8 mouse cellular contexts compared by ENCODE assay signal in genomic region chr16:22545016-22545561, GRCm38 (mm10).
DNase-seq lines count a peak whose midpoint lies in the region; ATAC-seq lines count a peak whose summit lies in the region.

No protein-coding gene starts in this region.

- H3K36me3 ChIP-seq in kidney, embryonic 16.5 days (ENCODE audit: insufficient read depth, low read length): no peaks in the 10 kb centered on the region
- no peaks in the 10 kb centered on the region for H3K36me3 ChIP-seq in forebrain, embryonic 14.5 days (ENCODE audit: control insufficient read depth, insufficient read depth, low read length)
- H3K36me3 ChIP-seq in hindbrain, embryonic 14.5 days (replicated peaks; ENCODE audit: control insufficient read depth, insufficient read depth): no peaks in the 10 kb centered on the region
- H3K36me3 ChIP-seq in macrophage (ENCODE audit: inconsistent target): no peaks in the 10 kb centered on the region

- no peaks in the 10 kb centered on the region for H3K79me2 ChIP-seq in macrophage (ENCODE audit: inconsistent target)

- no peaks in the 10 kb centered on the region for H3K9me3 ChIP-seq in kidney, embryonic 16.5 days (ENCODE audit: low read length)
- no peaks in the 10 kb centered on the region for H3K9me3 ChIP-seq in forebrain, embryonic 14.5 days (replicated peaks; ENCODE audit: control insufficient read depth, low read length)
- no peaks in the 10 kb centered on the region for H3K9me3 ChIP-seq in hindbrain, embryonic 14.5 days (ENCODE audit: control insufficient read depth, low read length)

- H3K27ac ChIP-seq in kidney, embryonic 16.5 days (ENCODE audit: low read length): peak overlapping the region; percentile 3; the same call in 1 of the 2 replicates
- peak overlapping the region; percentile 41; the same call in 1 of the 2 replicates for H3K27ac ChIP-seq in forebrain, embryonic 14.5 days (ENCODE audit: low read depth, low read length)
- H3K27ac ChIP-seq in hindbrain, embryonic 14.5 days: peak overlapping the region; percentile 78
- peak overlapping the region; percentile 60 for H3K27ac ChIP-seq in macrophage

- no peak overlapping the region for H3K4me2 ChIP-seq in kidney, embryonic 16.5 days (replicated peaks; ENCODE audit: low read depth, low read length)
- no peak overlapping the region for H3K4me2 ChIP-seq in forebrain, embryonic 14.5 days (ENCODE audit: low read length)
- no peak overlapping the region for H3K4me2 ChIP-seq in hindbrain, embryonic 14.5 days (replicated peaks)

- no peak overlapping the region for H3K9ac ChIP-seq in kidney, embryonic 16.5 days (replicated peaks; ENCODE audit: low read length)
- no peak overlapping the region for H3K9ac ChIP-seq in forebrain, embryonic 14.5 days (ENCODE audit: low read length)
- 0 out of 2 replicates have a peak overlapping the region, but pooled peaks have one; percentile 11 for H3K9ac ChIP-seq in hindbrain, embryonic 14.5 days

- peaks cover 6% of the 10 kb centered on the region for H3K4me1 ChIP-seq in kidney, embryonic 16.5 days (ENCODE audit: insufficient read depth, low read length)
- peaks cover 16% of the 10 kb centered on the region; the same call in 1 of the 2 replicates for H3K4me1 ChIP-seq in forebrain, embryonic 14.5 days (ENCODE audit: control insufficient read depth, insufficient read depth, low read length)
- H3K4me1 ChIP-seq in hindbrain, embryonic 14.5 days (replicated peaks; ENCODE audit: control insufficient read depth, insufficient read depth, low read length): peaks cover 15% of the 10 kb centered on the region

- 38% methylated on average over 3 of the region's 3 CpGs for WGBS in kidney, embryonic 16.5 days
- 15% methylated on average over 3 of the region's 3 CpGs for WGBS in forebrain, embryonic 14.5 days
- 43% methylated on average over 3 of the region's 3 CpGs for WGBS in hindbrain, embryonic 14.5 days
- WGBS in macrophage (ENCODE audit: missing documents): 3% methylated on average over 3 of the region's 3 CpGs

- no peak overlapping the region for H3K4me3 ChIP-seq in kidney, embryonic 16.5 days (ENCODE audit: low read length)
- no peak overlapping the region for H3K4me3 ChIP-seq in forebrain, embryonic 14.5 days (ENCODE audit: low read depth, low read length)
- H3K4me3 ChIP-seq in hindbrain, embryonic 14.5 days (replicated peaks; ENCODE audit: low read length): no peak overlapping the region
- no peak overlapping the region for H3K4me3 ChIP-seq in macrophage (ENCODE audit: inconsistent target)

- DNase-seq in kidney, adult 8-10 months: no peak
- DNase-seq in Muller cell, postnatal 12 days (ENCODE audit: inconsistent ontology term): peak; percentile 33
- DNase-seq in forebrain, embryonic 14.5 days (ENCODE audit: low spot score): peak; percentile 81
- DNase-seq in hindbrain, embryonic 14.5 days (ENCODE audit: low spot score): peak; percentile 69
- DNase-seq in telencephalon, adult 2 months (ENCODE audit: low read depth, low spot score): peak; percentile 94
- DNase-seq in kidney, postnatal 4 days: no peak

- H3K27me3 ChIP-seq in kidney, embryonic 16.5 days (ENCODE audit: insufficient read depth, low read length): no peaks in the 10 kb centered on the region
- H3K27me3 ChIP-seq in forebrain, embryonic 14.5 days (replicated peaks; ENCODE audit: control insufficient read depth, insufficient read depth, low read length): no peaks in the 10 kb centered on the region
- H3K27me3 ChIP-seq in hindbrain, embryonic 14.5 days (ENCODE audit: control insufficient read depth, insufficient read depth, low read length): no peaks in the 10 kb centered on the region

- no peak for ATAC-seq in kidney, embryonic 16.5 days (ENCODE audit: low FRiP score, low TSS enrichment)
- peak; percentile 53; the same call in 1 of the 2 replicates for ATAC-seq in forebrain, embryonic 14.5 days
- 0 out of 2 replicates have a peak, but pooled peaks have one; percentile 24 for ATAC-seq in hindbrain, embryonic 14.5 days (ENCODE audit: low FRiP score)

Comparison
In these comparisons a context has a peak if more than half of its experiments do, and no peak if none do; other contexts are left out.
1. H3K27ac ChIP-seq: peak in every context shown above with its lines; median percentile 78 in hindbrain, embryonic 14.5 days; 60 in macrophage; 41 in forebrain, embryonic 14.5 days; 3 in kidney, embryonic 16.5 days.
2. DNase-seq: peak in Muller cell, postnatal 12 days (single experiment), forebrain, embryonic 14.5 days (single experiment), hindbrain, embryonic 14.5 days (single experiment) and telencephalon, adult 2 months (single experiment); none in kidney, adult 8-10 months (0 of 2) and kidney, postnatal 4 days (0 of 2).